Mouse (Mus musculus) fibroblast of lung, adult 2 months (primary cell): ENCODE measurements at regions not wholly inside any gene's neighbourhood (a gene's known extent, or its start where the extent isn't known, plus 50 kb on each side); places are given as distances from the start of the nearest gene placed in this dataset.

ENCODE experiments used
- DNase-seq: peaks from one replicate; pipeline ENCODE4 v3.0.0-alpha.2; 2011; ENCODE audit warnings: low read depth

DNA sequence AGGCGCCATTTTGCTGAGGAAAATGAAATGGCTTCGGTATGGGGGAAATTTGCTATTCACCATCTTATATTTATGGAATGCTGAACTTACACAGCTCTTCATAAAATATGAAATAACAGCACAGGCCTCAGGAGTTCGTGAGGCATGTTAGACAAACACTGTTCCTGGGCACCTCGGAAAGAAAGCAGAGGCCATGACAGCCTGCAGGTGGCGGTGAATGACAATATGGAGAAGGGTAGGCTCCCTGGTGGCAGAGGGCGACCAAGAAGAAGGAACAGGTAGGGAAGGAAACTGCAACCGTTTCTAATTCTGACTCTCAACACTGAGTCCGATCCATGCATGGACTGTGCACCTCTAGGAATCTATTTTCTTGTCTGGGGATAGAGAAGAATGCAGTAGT, 553.6 kb upstream of the Tmpo start:
- DNase-seq, result no peak

DNA sequence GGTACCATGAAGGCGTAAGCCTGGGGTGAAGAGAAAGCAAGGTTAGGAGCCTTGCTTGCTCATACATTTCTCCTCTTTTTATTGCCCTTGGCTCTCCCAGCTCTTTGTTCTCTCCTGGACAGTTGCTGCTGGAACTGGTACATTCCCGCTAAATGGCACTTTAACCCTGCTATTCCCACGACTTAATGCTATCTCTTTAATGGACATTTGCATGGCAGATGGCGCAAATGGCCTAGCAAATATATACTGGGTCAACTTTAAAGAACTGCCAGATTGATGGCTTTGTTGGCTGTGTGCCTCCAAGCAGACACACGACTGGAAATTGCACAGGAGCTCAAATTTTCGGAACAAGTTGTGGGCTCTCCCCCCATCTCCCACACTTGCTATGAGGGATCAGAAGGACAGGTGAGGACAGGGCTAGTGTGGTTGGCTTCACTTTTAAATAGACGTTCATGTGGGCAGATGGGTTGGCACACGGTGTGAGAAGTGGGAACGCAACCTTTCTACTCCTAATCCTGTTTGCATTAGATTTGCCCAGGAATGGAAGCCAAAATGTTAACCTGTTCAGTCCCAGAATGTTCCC, 551.0 kb upstream of the Tmpo start:
- DNase-seq, result no peak

DNA sequence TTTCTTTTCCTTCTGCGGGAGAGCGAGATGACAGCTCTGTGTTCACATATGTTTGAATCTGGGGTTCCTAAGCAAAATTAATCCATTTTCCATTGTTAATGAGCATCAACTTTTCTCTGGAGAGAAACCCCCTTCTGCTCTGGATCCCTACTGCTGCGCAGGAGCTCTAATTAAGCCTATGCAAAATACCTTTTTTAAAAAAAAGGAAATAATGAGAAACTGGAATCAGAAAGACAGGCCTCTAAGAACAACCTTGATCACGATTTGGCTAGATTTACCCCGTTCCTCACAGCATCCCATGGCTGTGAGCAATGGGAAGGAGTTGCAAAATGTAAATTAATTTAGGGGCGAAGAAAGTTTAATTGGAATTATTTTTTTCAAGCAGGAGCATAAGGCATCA, 548.9 kb upstream of the Tmpo start:
- no peak for DNase-seq

DNA sequence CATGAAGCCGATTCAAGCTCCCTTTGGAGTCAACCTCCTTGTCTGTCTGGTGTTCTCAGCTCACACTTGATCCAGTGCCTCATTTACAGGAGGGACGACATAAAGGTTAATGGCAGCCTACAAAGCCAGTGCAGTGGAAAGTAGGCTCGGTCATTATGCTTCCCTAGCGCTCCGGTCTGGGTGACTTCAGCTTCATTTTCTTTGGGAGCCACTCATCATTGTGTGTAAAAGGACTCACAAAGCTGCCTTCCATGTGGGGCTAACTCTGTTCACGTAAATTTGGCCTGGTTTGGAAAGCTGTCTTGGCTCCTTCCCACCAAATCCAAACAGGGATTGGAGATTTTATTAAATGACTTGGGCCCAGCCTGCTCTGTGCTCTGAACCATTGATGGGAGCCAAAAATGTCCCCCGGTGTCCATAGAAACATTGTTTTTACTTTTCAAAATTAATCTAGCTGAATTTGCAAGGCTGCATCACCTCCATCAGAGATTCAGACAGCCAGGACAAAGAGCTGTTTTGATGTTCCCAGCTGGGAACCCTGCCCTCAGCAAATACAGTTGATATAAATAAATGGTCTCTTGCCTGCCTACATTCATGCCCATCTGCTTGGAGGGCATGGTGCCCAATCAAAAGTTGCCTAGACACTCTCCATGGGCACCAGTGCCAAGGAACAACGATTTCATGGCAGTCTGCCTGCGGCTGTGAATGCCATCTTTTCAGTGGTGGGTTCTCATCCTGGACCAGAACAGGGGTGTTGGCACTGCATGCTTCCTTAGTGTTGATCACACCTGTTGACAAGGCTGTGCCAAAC, 538.7 kb upstream of the Tmpo start:
- DNase-seq, result peak; percentile 7

DNA sequence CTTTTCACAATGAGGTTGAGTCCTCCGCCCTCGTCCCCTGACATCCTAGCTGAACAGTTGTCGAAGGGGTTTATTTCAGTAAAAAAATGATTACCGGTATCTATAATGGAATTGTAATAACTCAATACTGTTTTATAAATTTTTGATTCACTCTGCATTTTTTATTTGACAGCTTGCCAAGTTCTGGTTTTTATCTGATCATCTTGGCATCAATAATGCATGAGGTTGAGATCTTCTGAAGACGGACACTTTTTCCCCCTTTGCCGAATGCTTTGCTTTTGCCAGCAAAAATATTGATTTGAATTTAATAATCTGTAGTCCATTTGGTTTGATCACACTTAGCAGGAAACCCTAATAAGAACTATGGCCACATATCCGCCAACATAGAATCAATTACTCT, 535.5 kb upstream of the Tmpo start:
- no peak for DNase-seq

DNA sequence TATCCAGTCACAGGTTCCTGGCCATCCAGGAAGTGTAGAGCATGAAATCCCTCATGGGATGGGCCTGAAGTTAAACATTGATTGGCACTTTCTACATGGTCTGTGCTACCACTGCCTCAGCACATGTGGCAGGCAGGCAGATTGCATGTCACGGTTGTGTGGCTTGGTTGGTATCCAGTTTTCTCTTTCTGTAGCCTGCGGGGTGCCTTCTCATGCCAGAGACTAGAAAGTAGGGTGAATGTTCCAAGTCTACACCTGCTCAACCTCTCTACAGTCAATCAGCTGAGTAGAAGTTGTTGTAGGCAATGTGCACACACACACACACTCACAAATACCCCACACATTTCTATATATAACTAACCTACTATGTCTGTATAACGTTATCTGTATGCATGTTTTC, 533.5 kb upstream of the Tmpo start:
- DNase-seq, result no peak

DNA sequence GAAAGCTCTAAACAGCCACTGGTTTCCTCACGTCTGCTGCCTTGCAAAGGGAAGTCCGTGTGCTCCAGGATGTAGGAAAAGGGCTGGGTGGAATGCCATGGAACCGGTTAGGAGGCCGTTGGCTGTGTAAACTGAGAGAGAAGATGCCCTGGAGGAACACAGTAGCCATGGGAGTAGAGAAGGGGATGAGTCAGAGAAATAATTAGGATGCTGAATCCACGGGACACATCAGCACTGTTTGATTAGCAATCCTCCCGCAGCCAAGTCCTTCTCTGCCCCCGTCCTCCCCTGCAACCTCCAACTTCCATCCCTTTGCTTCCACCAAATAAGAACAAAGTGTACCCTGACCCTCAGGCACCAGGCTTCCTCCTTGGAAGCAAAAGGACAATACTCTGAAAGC, 532.4 kb upstream of the Tmpo start:
- DNase-seq, result no peak

DNA sequence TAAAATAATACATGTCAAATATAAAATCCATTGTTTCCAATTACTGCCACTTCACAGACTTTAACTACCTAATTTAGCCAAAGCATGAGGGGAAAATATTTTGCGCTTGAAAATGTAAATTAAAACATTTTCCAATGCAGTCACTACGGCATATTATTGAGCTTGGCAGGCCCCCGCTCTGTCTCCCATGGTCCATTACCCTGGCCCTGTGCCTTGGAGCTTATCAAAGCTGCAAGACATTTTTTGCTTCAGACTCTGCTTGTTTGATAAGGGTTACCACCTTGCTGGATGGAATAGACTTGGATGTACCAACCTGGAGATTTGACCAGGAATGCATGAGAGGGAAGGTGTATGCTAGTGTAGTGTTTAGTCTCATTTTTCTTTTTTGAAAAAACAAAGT, 525.7 kb upstream of the Tmpo start:
- DNase-seq, result no peak

DNA sequence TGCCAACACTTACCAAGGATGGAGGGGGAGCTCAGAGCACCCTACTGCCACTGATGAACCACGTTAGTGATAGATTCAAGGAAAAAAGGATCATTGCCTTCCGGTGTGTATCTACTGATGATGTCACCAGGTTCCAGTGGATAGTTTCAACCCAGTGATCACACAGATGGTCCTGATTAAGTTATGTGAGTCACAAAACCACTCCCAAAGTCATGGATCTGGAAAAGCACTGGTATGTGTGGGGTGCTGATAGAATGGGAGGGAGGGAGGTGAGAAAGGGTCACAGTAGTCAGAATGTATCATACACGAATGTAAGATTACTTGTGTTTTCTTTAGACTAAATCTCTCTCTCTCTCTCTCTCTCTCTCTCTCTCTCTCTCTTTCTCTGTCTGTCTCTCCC, 523.6 kb upstream of the Tmpo start:
- peak; percentile 19 for DNase-seq

DNA sequence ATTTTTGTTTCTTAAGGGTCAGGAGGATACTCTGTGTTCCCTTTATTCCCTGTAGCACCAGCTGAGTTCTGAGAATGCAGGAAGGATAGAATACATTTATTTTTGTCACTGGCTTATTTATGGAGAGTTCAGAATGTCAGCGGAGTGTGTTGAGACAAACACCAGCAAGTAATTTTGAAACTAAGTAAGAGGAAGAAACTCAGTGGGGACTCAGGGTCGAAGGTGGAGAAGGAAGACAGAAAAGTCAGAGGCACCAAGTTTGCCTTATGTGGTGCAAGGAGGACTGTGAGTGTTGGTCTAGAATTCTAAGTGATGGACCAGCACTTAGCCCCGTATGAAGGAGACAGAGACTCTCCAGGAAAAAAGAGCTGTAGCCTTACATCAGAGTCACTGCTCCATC, 520.7 kb upstream of the Tmpo start:
- no peak for DNase-seq

DNA sequence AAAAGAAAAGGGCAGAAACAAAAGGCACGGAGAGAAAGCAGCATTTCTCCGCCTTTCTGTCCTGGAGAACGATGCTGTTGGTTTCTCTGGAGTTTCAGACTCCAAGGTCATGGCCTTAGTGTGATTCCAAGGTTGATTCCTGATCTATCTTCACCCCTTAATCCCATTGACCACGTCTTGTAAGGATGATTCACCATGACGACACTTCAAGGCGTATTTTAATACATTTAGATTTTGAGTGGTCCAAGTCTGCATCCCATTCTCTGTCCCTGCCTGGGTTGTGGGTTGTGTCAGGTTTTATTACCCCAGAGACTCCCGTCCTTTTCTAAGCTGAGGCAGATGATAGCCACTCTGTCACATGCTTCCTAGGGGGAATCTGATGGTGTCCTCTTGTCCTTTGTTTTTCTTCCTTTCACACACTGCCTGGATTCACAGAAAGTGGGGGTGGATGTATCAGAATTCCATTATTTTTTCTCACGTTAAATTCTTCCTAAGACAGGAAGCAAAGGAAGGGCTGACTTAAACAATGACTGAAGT, 505.0 kb upstream of the Tmpo start:
- no peak for DNase-seq

DNA sequence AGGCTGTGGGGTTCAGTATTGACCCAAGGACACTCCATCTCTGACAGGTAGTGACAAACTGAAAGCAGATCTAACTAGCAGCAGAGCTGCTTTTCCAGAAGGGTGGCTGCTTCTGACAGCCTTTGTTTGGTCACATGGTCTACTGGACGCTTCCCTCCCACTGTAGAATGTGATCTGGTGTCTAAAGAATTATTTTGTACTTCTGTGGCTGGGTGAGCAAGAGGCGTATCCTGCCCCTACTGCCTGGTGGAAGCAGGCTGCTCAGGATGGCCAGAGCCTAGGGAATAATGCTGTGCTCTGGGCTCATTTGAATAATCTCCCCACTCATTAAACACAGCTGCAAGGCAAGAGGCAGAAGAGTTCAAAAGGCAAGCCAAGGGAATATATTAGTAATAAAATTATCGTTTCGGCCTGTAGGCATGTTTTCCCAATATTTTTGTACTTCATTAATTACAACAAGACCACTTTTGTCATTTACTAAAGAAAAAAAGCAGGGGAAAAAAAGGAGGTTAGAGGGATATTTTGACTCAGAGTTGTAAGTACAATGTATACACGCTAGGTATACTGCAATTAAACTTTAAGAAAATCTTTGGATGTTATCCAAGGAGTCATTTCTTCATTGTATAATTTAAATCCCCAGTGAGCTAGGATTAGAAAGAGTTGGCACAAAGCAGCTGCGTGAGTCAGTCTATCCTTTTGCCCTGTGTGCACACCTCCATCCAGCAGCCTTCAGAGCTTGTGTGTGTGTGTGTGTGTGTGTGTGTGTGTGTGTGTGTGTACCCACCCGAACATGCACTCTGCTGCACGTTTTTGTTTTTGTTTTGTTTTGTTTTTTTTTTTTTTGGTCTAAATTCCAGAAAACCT, 504.3 kb upstream of the Tmpo start:
- DNase-seq, result no peak

DNA sequence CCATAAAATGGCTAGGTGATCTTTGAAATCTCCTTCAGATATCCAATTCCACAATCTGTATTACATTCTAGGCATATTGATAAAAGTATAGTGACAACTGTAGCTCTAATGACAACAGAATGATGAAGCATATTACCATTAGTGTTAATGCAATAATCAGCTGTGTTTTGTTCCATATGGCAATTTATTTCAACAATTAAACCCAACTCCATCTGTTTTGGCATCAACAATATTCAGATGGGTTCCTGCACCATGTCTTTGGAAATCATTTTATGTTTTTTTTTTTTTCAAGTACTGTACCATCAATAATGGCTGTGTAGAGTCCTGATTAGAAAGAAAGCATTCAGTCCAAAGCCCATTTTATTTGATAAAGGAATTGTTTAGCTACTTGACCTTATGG, 498.5 kb upstream of the Tmpo start:
- DNase-seq, result no peak

DNA sequence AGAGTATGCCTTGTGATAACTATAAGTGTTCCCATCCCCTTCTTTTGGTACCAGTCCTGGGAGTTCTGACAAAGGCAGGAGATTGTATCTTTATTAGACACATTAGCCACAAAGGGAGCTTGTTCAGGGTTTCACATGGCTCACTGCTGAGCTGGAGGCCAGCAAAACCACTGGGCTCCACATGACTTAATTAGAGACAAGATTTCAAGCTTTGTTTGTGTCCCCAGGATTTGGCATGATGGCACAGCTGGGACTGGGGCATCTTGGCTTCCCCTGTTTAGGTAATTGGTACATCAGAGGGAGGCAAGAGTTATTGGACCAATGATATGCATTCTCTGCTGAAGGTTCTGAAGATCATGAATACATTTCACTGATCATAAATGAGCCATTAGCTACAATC, 456.8 kb upstream of the Tmpo start:
- no peak for DNase-seq

DNA sequence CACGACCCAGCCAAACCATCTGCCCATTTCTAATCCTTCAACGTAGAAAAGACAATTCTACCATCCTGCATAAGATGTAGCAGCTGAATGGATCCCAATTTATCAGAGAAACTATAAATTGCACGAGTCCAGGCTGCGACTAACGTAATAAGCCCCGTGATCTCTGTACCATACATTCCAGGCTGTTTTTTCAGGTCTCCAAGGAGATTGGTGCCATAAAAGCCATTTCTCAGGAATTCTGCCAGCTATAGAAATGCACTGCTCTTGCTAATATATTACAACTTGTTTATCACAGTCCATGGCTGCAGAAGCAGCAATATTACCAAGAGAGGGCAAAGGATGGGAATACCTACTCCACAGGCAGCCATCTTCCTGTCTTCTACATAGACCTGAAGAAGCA, 447.6 kb upstream of the Tmpo start:
- DNase-seq, result no peak

DNA sequence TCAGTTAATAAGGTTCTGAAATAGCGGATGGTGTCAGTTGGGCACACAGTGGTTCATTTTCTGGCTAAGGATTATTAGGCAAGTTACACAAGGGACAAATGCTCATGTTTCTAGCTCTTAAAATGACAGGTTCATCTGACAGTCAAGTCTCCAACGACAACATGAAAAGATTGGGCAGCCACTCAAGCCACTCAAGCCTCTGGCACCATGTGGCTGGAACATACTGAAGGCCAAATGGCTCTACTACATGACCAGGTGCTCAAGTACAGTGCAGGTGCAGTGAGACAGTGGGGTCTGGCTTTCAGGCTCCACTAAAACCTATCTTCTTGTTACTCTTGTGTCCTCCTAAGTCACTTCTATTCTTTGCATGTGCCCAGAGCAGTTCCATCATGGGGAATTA, 441.2 kb upstream of the Tmpo start:
- DNase-seq, result no peak

DNA sequence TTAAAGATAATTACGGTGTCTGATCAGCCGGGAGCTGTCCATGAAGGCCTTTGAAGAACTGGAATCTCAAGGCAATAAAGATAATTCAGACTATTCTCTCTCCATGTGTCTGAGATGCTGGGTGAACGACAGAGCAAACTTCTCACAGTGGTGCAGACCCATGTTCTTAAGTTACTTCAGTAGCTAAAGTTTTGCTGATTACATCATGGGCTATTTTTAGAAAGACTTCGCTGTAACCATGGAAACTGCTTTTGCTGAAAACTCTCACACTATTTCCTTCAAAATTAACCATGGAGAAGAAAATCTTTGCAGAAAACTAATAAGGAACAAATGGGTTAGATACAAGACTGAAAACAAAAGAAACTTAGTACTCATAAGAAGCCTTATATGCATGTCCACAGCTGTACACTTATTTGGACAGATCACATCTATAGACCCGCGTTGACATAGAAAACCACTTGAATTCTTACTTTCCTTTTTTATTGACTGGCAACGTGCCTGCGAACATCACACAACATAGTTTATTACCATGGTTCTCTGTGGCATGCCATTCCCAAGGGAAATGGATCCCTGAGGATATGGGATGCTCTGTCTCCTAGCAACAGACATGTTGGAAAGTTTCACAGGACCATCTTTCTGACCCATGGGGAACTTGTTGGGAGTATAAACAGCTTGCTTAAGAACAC, 432.8 kb upstream of the Tmpo start:
- no peak for DNase-seq

DNA sequence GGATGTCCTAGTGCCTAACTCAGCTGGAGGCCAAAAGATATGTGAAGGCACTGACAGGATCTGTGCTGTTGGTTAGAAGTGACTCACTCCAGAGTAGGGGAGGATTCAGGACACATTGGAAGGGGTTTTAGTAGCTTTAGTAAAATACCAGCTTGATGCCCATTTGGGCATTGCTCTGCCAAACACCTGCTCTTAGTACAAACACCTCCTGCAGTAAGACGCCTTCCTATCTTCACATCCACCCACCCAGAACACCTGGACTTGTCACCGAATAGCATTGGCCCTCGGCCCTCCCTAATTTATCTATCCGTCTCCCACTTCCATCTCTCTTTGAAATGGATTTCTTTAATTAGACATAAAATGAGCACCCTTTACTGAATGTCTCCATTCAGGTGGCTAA, 430.9 kb upstream of the Tmpo start:
- no peak for DNase-seq

DNA sequence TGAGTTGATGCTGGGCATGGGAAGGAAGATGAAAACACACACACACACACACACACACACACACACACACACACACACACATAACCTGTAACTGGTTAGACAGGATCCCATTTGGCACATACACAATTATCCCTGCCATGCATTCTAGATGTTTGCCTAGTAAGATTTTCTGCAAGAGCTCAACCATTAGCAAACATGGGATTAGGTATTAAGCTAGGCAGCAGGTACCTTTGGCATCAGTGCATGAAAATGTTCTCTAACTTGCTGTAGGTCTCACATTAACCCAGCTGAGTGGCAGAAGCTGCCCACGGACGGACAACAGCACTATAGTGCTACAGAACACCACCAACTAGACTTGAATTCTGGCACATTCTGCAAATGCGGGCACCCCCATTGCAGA, 413.8 kb upstream of the Tmpo start:
- no peak for DNase-seq

DNA sequence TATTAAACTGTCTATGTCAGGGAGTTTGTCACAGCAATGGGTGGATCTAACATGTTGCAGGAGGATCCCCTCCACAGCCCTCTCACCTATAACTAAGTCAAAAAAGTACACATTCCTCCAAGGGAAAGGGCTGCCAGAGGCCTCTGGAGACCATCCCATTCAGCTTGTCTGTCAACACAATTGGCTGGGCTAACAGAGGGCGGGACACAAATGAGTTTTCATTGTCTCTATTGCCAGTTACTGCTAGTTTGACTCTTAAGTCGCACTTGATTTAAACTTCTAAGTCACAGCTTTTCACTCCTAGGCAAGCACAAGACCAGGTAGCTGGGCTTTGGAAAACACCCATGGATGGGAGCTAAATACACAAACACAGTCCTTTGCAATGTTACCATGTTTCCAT, 412.3 kb upstream of the Tmpo start:
- no peak for DNase-seq

DNA sequence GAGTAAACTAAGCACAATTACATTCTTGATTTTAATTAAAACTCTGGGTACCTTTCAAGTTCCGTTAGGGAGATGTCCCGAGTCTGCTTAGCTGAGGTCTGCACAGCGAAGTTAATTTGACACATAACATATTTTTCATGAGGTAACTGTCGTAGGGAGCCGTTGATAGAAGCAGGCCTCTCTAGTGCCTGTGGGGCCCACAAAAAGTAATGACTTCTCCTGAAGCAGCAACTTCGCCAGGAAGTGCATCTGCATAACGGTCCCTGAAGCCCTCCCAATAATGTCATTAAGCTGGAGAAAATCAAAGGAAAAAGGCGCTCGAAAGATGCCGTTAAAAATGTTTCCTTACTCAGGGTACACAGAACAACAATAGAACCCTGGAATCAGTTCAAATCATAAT, 410.7 kb upstream of the Tmpo start:
- DNase-seq, result no peak

DNA sequence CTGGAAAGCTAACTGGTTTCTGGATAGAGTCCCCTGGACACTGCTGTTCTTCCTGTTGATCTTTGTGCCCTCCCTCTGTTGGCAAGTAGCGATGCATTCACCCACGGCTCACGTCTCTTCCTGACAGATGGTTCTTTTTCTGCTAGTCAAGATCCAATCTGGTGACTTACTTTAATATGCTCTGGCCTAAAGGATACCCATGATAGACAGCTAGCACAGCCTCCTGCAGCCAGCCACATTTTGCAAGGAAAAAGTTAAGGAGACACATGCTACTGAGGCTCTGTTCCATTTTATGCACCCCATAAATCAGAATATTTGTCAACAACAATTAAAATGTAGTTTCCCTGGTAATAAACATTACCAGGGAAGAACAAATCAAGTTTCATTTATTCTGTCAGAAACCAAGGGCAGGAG, 410.3 kb upstream of the Tmpo start:
- no peak for DNase-seq
